Mouse (Mus musculus): ENCODE results near the gene Clps.

DNA sequence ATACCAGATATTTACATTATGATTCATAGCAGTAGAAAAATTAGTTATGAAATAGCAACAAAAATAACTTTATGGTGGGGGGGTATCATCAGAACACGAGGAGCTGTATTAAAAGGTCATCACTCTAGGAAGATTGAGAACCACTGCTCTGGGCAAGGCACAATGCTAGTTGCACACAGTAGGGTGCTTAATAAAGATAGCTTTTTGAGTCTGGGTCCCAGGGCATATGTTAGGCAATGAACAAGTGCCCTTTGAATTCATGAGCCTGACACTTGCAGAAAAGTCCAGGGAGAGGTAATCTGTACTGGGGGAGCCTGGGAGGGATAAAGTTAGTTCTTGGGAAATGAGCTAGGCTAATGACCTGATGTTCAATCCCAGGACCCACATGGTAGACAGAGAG, 47.2 kb downstream of the Clps start:
- TF ChIP-seq CTCF (conservative IDR thresholded peaks at IDR 0.05; ENCODE audit: low read length): no peak
- no peak for TF ChIP-seq POU5F1 (IDR thresholded peaks at IDR 0.05; ENCODE audit: borderline replicate concordance, low read length)
